Mouse (Mus musculus) bone marrow, adult 2 months (tissue): Measurements from ENCODE around the gene Lmod1. TPM values are rescaled to one million over a fixed set of nuclear protein-coding genes. Genes with fewer than 3 reads are reported as not detected.
"Not testable (repeated sequence)": the region's sequence is repeated elsewhere in the genome, so short reads cannot be mapped to it uniquely, and the experiment has no call there.

Source experiments
- H3K27ac ChIP-seq: fragments of 200-500 bp; 2 replicates; pipeline ENCODE4 v1.5.1; 2012; ENCODE audit warnings: low read depth, mild to moderate bottlenecking, control low read depth, inconsistent platforms, low read length; ENCODE audit not compliant: control insufficient read depth, poor library complexity, insufficient read depth
- H3K4me1 ChIP-seq: fragments of 200-500 bp; 2 replicates; pipeline ENCODE4 v1.6.1; 2011; ENCODE audit warnings: low read length; ENCODE audit not compliant: control insufficient read depth, insufficient read depth
- H3K4me3 ChIP-seq: fragments of 200-500 bp; replicated peaks from 2 replicates; pipeline ENCODE3; 2011; ENCODE audit warnings: mild to moderate bottlenecking, low read depth, low read length, control low read depth; ENCODE audit not compliant: control insufficient read depth
- CTCF ChIP-seq: fragments of 200-500 bp; IDR thresholded peaks from 2 replicates; pipeline ENCODE4 v1.5.1; 2011; ENCODE audit warnings: low read length, control low read depth; ENCODE audit not compliant: control insufficient read depth, insufficient read depth
- POLR2A ChIP-seq: fragments of 200-500 bp; IDR thresholded peaks from 2 replicates; pipeline ENCODE4 v1.6.1; 2011; ENCODE audit warnings: low read depth, mild to moderate bottlenecking, control low read depth, low read length, borderline replicate concordance; ENCODE audit not compliant: control insufficient read depth
- WGBS: fragments of 180-500 bp; shearing (Covaris S2); methylation state at CpG from one replicate; pipeline ENCODE4 v1.1.7; 2018; 5-methylcytosine and 5-hydroxymethylcytosine counted together
- polyA plus RNA-seq: library from polyadenylated mRNA; stranded (reverse); fragments of >200 nt; gene quantifications from 2 replicates; pipeline ENCODE4 v1.2.4, GENCODE M21; 2011; ENCODE audit warnings: low replicate concordance; ENCODE audit not compliant: missing spikeins, insufficient read depth, insufficient read length

Gene Lmod1
- polyA plus RNA-seq, 1 experiment: not detected

- no peak overlapping the region for H3K27ac ChIP-seq
These were observed 55.7 kb downstream of the Lmod1 start for GRCm38 (mm10) chr1:135380071-135380991.

GRCm38 (mm10) chr1:135381560-135381959, 57.0 kb downstream of the Lmod1 start:
- not testable (repeated sequence) for H3K4me1 ChIP-seq, H3K4me3 ChIP-seq, H3K27ac ChIP-seq
- WGBS: 73% methylated on average over 6 of the region's 6 CpGs

More at GRCm38 (mm10) chr1:135380071-135380991, 55.7 kb downstream of the Lmod1 start:
- TF ChIP-seq POLR2A (no peak), CTCF (no peak)
- Histone ChIP-seq H3K4me1 (no peaks in the 10 kb centered on the region), H3K4me3 (no peak overlapping the region)
- WGBS: 82% methylated on average over 15 of the region's 15 CpGs

- no peak overlapping the region for H3K27ac ChIP-seq
- no peak for TF ChIP-seq CTCF
- WGBS: 93% methylated on average over 5 of the region's 5 CpGs
- no peaks in the 10 kb centered on the region for H3K4me1 ChIP-seq
- no peak overlapping the region for H3K4me3 ChIP-seq
These were observed 59.6 kb downstream of the Lmod1 start for GRCm38 (mm10) chr1:135384171-135384570.

GRCm38 (mm10) chr1:135385161-135385560, 60.6 kb downstream of the Lmod1 start:
- WGBS: 78% methylated on average over 9 of the region's 9 CpGs
- H3K4me1 ChIP-seq: no peaks in the 10 kb centered on the region
- H3K27ac ChIP-seq: no peak overlapping the region
- H3K4me3 ChIP-seq: no peak overlapping the region
- no peak for TF ChIP-seq CTCF
- no peak for TF ChIP-seq POLR2A

- WGBS: 66% methylated on average over 5 of the region's 5 CpGs
These were observed 74.9 kb downstream of the Lmod1 start for GRCm38 (mm10) chr1:135399466-135399865.

GRCm38 (mm10) chr1:135401452-135402110, 77.0 kb downstream of the Lmod1 start:
- Histone ChIP-seq H3K27ac (no peak overlapping the region), H3K4me3 (no peak overlapping the region), H3K4me1 (no peaks in the 10 kb centered on the region)
- WGBS: 94% methylated on average over 3 of the region's 3 CpGs
- TF ChIP-seq CTCF (no peak), POLR2A (no peak)

More at GRCm38 (mm10) chr1:135399466-135399865, 74.9 kb downstream of the Lmod1 start:
- H3K4me1 ChIP-seq: no peaks in the 10 kb centered on the region
- H3K4me3 ChIP-seq: no peak overlapping the region
- no peak overlapping the region for H3K27ac ChIP-seq
- no peak for TF ChIP-seq CTCF
- no peak for TF ChIP-seq POLR2A

GRCm38 (mm10) chr1:135405356-135405755, 80.7 kb downstream of the Lmod1 start:
- no peak overlapping the region for H3K4me3 ChIP-seq
- 79% methylated on average over 7 of the region's 7 CpGs for WGBS
- no peak overlapping the region for H3K27ac ChIP-seq
- no peak for TF ChIP-seq POLR2A
- no peak for TF ChIP-seq CTCF
- no peaks in the 10 kb centered on the region for H3K4me1 ChIP-seq

- TF ChIP-seq POLR2A (no peak), CTCF (no peak)
- 93% methylated on average over 4 of the region's 4 CpGs for WGBS
- Histone ChIP-seq H3K4me3 (no peak overlapping the region), H3K27ac (no peak overlapping the region), H3K4me1 (no peaks in the 10 kb centered on the region; the same call in 1 of the 2 replicates)
These were observed 84.4 kb downstream of the Lmod1 start for GRCm38 (mm10) chr1:135408973-135409372.

GRCm38 (mm10) chr1:135410967-135411366, 86.4 kb downstream of the Lmod1 start:
- Histone ChIP-seq H3K27ac (no peak overlapping the region), H3K4me3 (no peak overlapping the region), H3K4me1 (no peaks in the 10 kb centered on the region; the same call in 1 of the 2 replicates)
- no peak for TF ChIP-seq POLR2A
- no peak for TF ChIP-seq CTCF
- 23% methylated on average over 2 of the region's 2 CpGs for WGBS
